Mouse (Mus musculus) adrenal gland, postnatal 4 days (tissue): ENCODE results near the gene Pbrm1. TPM values are rescaled to one million over a fixed set of nuclear protein-coding genes. Genes with fewer than 3 reads are reported as not detected.

Experiments used
- DNase-seq, 2 experiments: peaks; one replicate each; pipeline ENCODE4 v3.0.0; 2021 to 2022; ENCODE audit warnings: low spot score in 2 of 2, mixed read lengths in 2 of 2
- total RNA-seq, 2 experiments: library from RNA; stranded (reverse); gene quantifications; 2 replicates each; pipeline ENCODE4 v1.2.3; 2021

Gene Pbrm1
- total RNA-seq, 2 experiments from 2014 or later: 71.4 to 77.5 TPM

- DNase-seq: no peak
Observed at GRCm38 (mm10) chr14:31165010-31165409, 146.1 kb downstream of the Pbrm1 start.

GRCm38 (mm10) chr14:31165458-31165857, 146.5 kb downstream of the Pbrm1 start:
- DNase-seq: no peak

GRCm38 (mm10) chr14:31165991-31166630, 147.2 kb downstream of the Pbrm1 start:
- no peak for DNase-seq

GRCm38 (mm10) chr14:31166827-31167226, 147.9 kb downstream of the Pbrm1 start:
- DNase-seq: no peak

GRCm38 (mm10) chr14:31168425-31168824, 149.5 kb downstream of the Pbrm1 start, which contains the start of gene Stab1:
Stab1 (minus strand) TSS chr14:31168641.
- DNase-seq: no peak

GRCm38 (mm10) chr14:31169508-31169907, 150.6 kb downstream of the Pbrm1 start:
- DNase-seq: no peak

- DNase-seq: no peak
Observed at GRCm38 (mm10) chr14:31170963-31171362, 152.0 kb downstream of the Pbrm1 start.

Other genes with a start within 250 kb of the Pbrm1 start
- 10 to 100 TPM; 22.2 to 24.4 TPM for gene Tmem110, start 193.5 kb upstream of the Pbrm1 start, total RNA-seq
- 10 to 100 TPM in 1 of 2 experiments, 1 to 10 TPM in 1; 3.8 to 12.1 TPM for gene Mustn1, start 139.9 kb upstream of the Pbrm1 start, total RNA-seq
- 100 to 1,000 TPM in 1 of 2 experiments, 1 to 10 TPM in 1; 4.4 to 173 TPM for gene Itih4, start 132.7 kb upstream of the Pbrm1 start, total RNA-seq
- 100 to 1,000 TPM in 1 of 2 experiments, 1 to 10 TPM in 1; 4.4 to 139 TPM for gene Itih3, start 95.4 kb upstream of the Pbrm1 start, total RNA-seq
- gene Itih1, start 75.8 kb upstream of the Pbrm1 start, total RNA-seq: 10 to 100 TPM in 1 of 2 experiments, 1 to 10 TPM in 1; 1.3 to 58.7 TPM
- gene Nek4, start 67.8 kb upstream of the Pbrm1 start, total RNA-seq: 10 to 100 TPM; 12.4 to 13.8 TPM
- 10 to 100 TPM; 66.0 to 67.0 TPM for gene Glt8d1, start 17.7 kb upstream of the Pbrm1 start, total RNA-seq
- 100 to 1,000 TPM; 232 to 265 TPM for gene Spcs1, start 17.5 kb upstream of the Pbrm1 start, total RNA-seq
- gene Gnl3, start within 50 bp of the Pbrm1 start, total RNA-seq: 10 to 100 TPM; 85.6 to 98.0 TPM
- 10 to 100 TPM; 62.0 to 76.4 TPM for gene Smim4, start 109.8 kb downstream of the Pbrm1 start, total RNA-seq
- gene Nt5dc2, start 111.9 kb downstream of the Pbrm1 start, total RNA-seq: 10 to 100 TPM; 82.1 to 84.4 TPM
- gene Stab1, start 149.5 kb downstream of the Pbrm1 start, total RNA-seq: 100 to 1,000 TPM in 1 of 2 experiments, 10 to 100 TPM in 1; 94.1 to 101 TPM
- gene Tnnc1, start 189.2 kb downstream of the Pbrm1 start, total RNA-seq: 10 to 100 TPM in 1 of 2 experiments, 1 to 10 TPM in 1; 5.0 to 13.9 TPM
- gene Nisch, start 197.8 kb downstream of the Pbrm1 start, total RNA-seq: 100 to 1,000 TPM; 496 to 522 TPM
- 10 to 100 TPM; 12.6 to 20.0 TPM for gene Sema3g, start 198.7 kb downstream of the Pbrm1 start, total RNA-seq
- gene Phf7, start 232.2 kb downstream of the Pbrm1 start, total RNA-seq: 10 to 100 TPM; 12.4 to 12.6 TPM
- 10 to 100 TPM; 82.9 to 83.7 TPM for gene Bap1, start 232.3 kb downstream of the Pbrm1 start, total RNA-seq